Mouse (Mus musculus) liver, embryonic 14.5 days (tissue): ENCODE results near the gene Akap13. TPM values are rescaled to one million over a fixed set of nuclear protein-coding genes. Genes with fewer than 3 reads are reported as not detected.

ENCODE experiments used
- ATAC-seq: fragments of 200-750 bp; cut with Nextera tagmentation; 2 replicates; pipeline ENCODE4 v1.8.0; 2017; ENCODE audit warnings: moderate number of reproducible peaks, mild to moderate bottlenecking, moderate library complexity; ENCODE audit not compliant: insufficient read depth
- DNase-seq, 3 experiments: peaks; one replicate each; pipeline ENCODE4 v3.0.0-alpha.2; 2012 to 2013; ENCODE audit warnings: low read depth in 3 of 3, low spot score in 3 of 3
- H3K27ac ChIP-seq: fragments of 300-500 bp; sonication (generic); 2 replicates; pipeline ENCODE4 v1.5.1; 2014; ENCODE audit warnings: moderate library complexity, mild to moderate bottlenecking, control low read depth, inconsistent platforms
- H3K27me3 ChIP-seq: fragments of 300-500 bp; sonication (generic); 2 replicates; pipeline ENCODE4 v1.6.1; 2014; ENCODE audit warnings: mild to moderate bottlenecking, low read length, moderate library complexity; ENCODE audit not compliant: control insufficient read depth, insufficient read depth
- H3K36me3 ChIP-seq: fragments of 300-500 bp; sonication (generic); replicated peaks from 2 replicates; pipeline ENCODE4 v1.6.1; 2014; ENCODE audit warnings: low read depth; ENCODE audit not compliant: control insufficient read depth, insufficient read depth
- H3K4me1 ChIP-seq, 2 experiments: fragments of 200-500 bp in 1 of 2; fragments of 300-500 bp in 1 of 2; sonication (generic) in 1 of 2; replicated peaks; 2 replicates each; pipeline ENCODE4 v1.6.1; 2012 to 2014; ENCODE audit warnings: antibody characterized with exemption in 1 of 2, inconsistent platforms in 1 of 2, low read length in 1 of 2; ENCODE audit not compliant: control insufficient read depth in 2 of 2, insufficient read depth in 2 of 2
- H3K4me2 ChIP-seq: fragments of 300-500 bp; sonication (generic); 2 replicates; pipeline ENCODE4 v1.6.1; 2014; ENCODE audit warnings: low read depth, mild to moderate bottlenecking, control low read depth, moderate library complexity
- H3K4me3 ChIP-seq, 2 experiments: fragments of 200-500 bp in 1 of 2; fragments of 300-500 bp in 1 of 2; sonication (generic) in 1 of 2; 2 replicates each; pipeline ENCODE4 v1.5.1; 2012 to 2014; ENCODE audit warnings: low read depth in 2 of 2, low read length in 2 of 2, mild to moderate bottlenecking in 2 of 2, control low read depth in 1 of 2, inconsistent platforms in 1 of 2, moderate library complexity in 1 of 2; ENCODE audit not compliant: insufficient read depth in 1 of 2
- H3K9ac ChIP-seq: fragments of 300-500 bp; sonication (generic); replicated peaks from 2 replicates; pipeline ENCODE4 v1.6.1; 2014; ENCODE audit warnings: mild to moderate bottlenecking, control low read depth, moderate library complexity
- H3K9me3 ChIP-seq: fragments of 300-500 bp; sonication (generic); 2 replicates; pipeline ENCODE4 v1.6.1; 2016; ENCODE audit warnings: low read length, mixed read lengths; ENCODE audit not compliant: control insufficient read depth
- CTCF ChIP-seq: IDR thresholded peaks from 2 replicates; pipeline ENCODE4 v1.5.1; 2016; ENCODE audit warnings: antibody characterized with exemption, low read depth, control low read depth
- EP300 ChIP-seq: IDR thresholded peaks from 2 replicates; pipeline ENCODE4 v1.6.1; 2016; ENCODE audit warnings: antibody characterized with exemption, low read depth
- WGBS: fragments of 180-500 bp; shearing (Covaris S2); extraction: QIAGEN DNeasy Blood & Tissue Kit; methylation state at CpG from one replicate; pipeline ENCODE4 v1.1.7; 2014; ENCODE audit not compliant: insufficient replicate concordance; 5-methylcytosine and 5-hydroxymethylcytosine counted together
- polyA plus RNA-seq, 2 experiments: library from polyadenylated mRNA; depleted of rRNA in 1 of 2; stranded (reverse) in 1 of 2; unstranded in 1 of 2; fragments of >200 nt; fragmentation: Nextera tagmentation in 1 of 2; extraction: Ambion mirVana in 1 of 2; gene quantifications; 2 replicates each; pipeline versions ENCODE4 v1.2.1 to v1.2.3; 2012 to 2014

Akap13 gene
- polyA plus RNA-seq, 2 experiments: 9.0 to 28.1 TPM

DNA sequence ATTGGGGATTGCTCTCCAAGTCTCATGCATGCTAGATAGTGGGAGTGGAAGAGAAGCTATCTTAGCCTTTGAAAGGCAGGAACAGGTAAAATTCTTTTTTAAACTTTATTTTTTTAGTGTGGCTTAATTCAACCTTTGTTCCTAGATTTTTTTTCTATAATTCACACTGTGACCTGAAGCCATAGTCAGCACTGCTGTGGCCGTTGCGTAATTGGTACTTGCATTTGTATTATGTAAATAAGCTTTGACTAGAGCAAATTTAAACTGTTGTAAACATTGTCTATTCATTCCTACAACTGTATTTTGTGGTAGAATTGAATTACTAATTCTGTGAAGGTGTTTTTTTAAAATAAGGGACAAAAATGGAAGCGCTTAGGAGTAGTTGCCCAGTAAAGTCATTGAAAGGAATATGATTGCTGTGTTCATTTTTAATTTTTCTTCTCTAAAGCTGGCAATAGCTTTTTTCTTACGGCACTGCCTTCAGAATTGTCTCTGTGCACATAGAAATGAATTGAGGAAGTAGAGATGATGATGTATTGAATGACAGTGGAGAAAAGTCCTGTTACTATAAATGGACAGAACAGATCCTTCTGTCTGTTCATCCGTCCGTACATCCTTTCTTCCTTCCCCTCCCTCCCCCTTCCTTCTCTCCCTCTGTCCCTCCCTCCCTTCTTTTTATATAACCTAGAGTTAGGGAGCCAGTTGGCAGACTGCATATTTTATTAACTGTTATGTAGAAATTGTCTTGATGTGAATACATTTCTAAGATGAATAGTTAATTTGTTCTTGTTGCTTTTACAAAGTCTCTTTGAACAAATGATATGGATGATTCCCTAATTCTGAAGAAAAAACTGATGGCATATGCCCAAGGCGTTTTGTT is 17.2 kb downstream of the Akap13 start:
- Histone ChIP-seq H3K4me2 (no peak overlapping the region), H3K4me1 (peaks cover 0 to 7% of the 10 kb centered on the region in 2 experiments; a peak in 2 of 4 replicates), H3K4me3 (no peak overlapping the region), H3K9ac (no peak overlapping the region), H3K36me3 (no peaks in the 10 kb centered on the region), H3K27me3 (no peaks in the 10 kb centered on the region), H3K27ac (no peak overlapping the region), H3K9me3 (no peaks in the 10 kb centered on the region)
- DNase-seq (no peak), ATAC-seq (no peak)
- WGBS: 36% methylated on average over 7 of the region's 7 CpGs
- TF ChIP-seq CTCF (no peak), EP300 (no peak)

DNA sequence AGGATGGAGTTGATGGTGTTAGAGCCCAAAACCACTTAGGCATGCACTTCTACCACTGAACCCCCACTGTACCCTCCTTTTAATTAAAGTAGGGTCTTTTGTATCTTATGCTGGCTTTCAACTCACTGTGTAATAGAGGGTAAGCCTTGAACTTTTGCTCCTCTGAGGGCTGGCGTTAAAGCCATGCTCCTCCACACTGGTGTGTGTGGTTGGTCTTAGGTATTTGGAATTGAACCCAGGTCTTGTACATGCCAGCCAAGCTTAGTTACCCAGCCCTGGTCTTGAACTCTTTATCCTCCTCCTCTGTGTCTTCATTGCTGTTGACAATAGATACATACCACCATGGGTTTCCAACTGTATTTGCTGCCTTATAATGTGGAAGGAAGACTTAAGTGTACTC is 18.0 kb downstream of the Akap13 start:
- Histone ChIP-seq H3K36me3 (no peaks in the 10 kb centered on the region), H3K9me3 (no peaks in the 10 kb centered on the region), H3K27ac (no peak overlapping the region), H3K9ac (no peak overlapping the region), H3K27me3 (no peaks in the 10 kb centered on the region), H3K4me2 (no peak overlapping the region), H3K4me3 (no peak overlapping the region), H3K4me1 (peaks cover 0 to 5% of the 10 kb centered on the region in 2 experiments; a peak in 2 of 4 replicates)
- 76% methylated on average over 1 of the region's 1 CpGs for WGBS
- no peak for ATAC-seq
- TF ChIP-seq EP300 (no peak), CTCF (no peak)
- no peak for DNase-seq

DNA sequence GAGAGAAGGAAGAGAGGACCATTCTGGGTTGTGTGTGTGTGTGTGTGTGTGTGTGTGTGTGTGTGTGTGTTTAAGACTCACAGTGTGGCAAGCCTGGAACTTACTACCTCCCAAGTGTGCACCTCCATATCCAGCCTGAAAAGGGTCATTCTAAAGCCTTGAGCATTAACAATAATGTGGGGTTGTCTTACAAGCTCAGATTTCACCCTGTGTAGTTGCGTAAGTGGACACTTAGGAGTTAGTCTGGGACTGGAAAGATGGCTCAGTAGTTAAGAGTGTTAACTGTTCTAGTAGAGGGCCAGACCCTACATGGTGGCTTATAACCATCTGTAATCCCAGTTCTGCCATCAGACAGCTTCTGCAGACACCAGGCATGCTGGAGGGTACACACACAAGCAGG is 18.7 kb downstream of the Akap13 start:
- ATAC-seq: no peak
- Histone ChIP-seq H3K27me3 (no peaks in the 10 kb centered on the region), H3K9ac (no peak overlapping the region), H3K27ac (no peak overlapping the region), H3K9me3 (no peaks in the 10 kb centered on the region), H3K36me3 (no peaks in the 10 kb centered on the region), H3K4me2 (no peak overlapping the region), H3K4me3 (no peak overlapping the region), H3K4me1 (peaks cover 0 to 5% of the 10 kb centered on the region in 2 experiments; a peak in 2 of 4 replicates)
- 82% methylated on average over 1 of the region's 1 CpGs for WGBS
- no peak for DNase-seq
- TF ChIP-seq CTCF (no peak), EP300 (no peak)

DNA sequence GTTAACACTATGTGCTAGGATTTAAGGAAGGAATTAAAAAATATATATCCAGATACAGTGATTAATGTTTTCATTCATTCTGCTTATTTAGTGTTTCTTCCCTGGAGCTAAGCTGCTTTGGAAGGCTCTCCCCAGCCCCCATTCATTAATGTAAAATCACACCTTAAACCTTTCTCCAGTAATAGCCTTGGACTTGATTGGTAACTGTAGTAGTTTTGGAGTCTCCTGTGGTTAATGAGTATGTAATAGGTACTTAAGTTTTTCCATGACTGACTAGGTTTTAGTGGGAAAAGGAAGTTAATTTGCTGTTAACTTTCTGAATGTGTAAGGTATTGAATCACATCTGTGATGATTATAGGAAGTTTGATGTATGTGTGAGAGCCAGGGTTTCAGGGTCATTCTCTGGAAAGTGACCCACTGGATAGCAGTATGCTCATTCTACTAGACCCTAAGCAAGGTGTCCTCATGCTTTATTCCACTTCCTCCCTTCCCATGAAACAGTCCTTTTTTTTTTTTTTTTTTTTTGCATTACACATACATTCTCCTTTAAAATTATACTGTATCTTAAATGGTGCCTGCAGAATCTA is 19.3 kb downstream of the Akap13 start:
- DNase-seq (no peak), ATAC-seq (no peak)
- Histone ChIP-seq H3K9me3 (no peaks in the 10 kb centered on the region), H3K4me3 (no peak overlapping the region), H3K4me2 (no peak overlapping the region), H3K27ac (no peak overlapping the region), H3K36me3 (no peaks in the 10 kb centered on the region), H3K9ac (no peak overlapping the region), H3K4me1 (peaks cover 0 to 5% of the 10 kb centered on the region in 2 experiments; a peak in 2 of 4 replicates), H3K27me3 (no peaks in the 10 kb centered on the region)
- TF ChIP-seq CTCF (no peak), EP300 (no peak)

DNA sequence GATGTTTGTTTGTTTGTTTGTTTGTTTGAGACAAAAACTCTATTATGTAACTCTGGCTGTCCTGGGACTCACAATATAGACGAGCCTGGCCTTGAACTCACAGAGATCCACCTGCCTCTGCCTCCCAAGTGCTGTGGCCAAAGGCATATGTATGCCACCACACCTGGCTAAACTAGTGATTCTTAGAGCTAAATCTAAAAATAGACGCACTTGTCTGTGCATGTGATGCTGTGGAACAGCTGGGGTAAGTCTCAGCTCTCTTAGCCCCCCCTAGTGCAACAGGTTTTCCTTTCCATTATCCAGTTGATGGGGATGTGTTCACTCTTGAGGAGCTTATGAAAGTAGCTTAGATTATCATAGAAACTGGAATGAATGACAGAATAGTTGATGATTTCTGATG is 22.7 kb downstream of the Akap13 start:
- no peak for DNase-seq
- TF ChIP-seq EP300: no peak
- no peak for TF ChIP-seq CTCF
- no peak overlapping the region for H3K9ac ChIP-seq
- no peak overlapping the region for H3K4me2 ChIP-seq
- no peak overlapping the region for H3K27ac ChIP-seq
- H3K4me3 ChIP-seq: no peak overlapping the region
- peaks cover 0 to 6% of the 10 kb centered on the region in 2 experiments; a peak in 2 of 4 replicates for H3K4me1 ChIP-seq
- H3K9me3 ChIP-seq: no peaks in the 10 kb centered on the region
- WGBS: 57% methylated on average over 2 of the region's 2 CpGs
- no peaks in the 10 kb centered on the region for H3K27me3 ChIP-seq
- no peaks in the 10 kb centered on the region for H3K36me3 ChIP-seq
- ATAC-seq: no peak
